Mouse (Mus musculus): ENCODE data around the gene Ddah2.

Ddah2 gene

DNA sequence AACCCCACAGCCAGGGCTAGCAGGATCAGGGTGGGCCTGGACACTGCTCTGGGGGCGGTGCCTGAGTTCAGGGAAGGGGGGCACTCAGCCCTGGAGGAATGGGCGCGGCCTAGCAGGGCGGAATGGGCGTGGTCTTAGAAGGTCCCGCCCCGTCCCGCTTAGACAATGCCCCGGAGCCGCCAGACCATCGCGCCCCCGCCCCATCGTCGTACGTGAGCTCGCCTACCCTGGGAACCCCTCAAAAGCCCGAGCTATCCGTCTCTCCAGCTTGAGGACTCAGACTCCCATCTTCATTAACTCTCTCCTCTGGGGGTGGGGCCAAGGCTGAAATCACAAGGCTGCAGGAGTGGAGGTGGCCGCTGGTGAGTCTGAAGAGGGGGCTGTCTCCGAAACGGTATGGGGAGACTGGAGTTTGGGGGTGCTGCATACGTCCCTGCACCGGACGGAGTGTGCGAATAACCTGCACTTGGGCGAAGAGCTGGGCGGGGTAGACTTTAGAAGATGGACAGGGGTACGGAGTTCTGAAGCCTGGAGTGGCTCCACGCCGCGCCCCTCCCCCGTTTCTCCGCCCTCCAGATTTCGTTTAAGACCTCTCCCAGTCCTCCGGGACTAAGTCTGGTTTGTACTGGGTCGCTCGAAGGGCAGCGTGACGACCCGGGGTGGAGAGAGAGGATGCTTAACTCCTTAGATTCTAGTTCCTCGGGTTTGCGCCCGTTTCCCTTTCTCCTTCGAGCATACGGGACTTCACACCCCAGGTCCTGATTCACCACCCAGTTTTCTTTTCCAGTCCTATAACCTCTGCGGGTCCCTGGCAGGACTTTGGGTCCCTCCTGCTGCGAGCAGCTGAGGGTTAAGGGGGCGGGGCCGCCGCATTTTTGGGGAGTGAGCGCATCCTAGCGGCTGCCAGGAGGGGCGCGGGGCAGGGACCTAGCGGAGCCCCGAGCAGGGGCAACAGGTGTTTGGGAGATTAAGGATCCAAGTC, at the start of gene Ddah2:
Gene Ddah2, plus strand, starts transcription at position 125 of the 982 bp plus-strand sequence.
- peak; percentile 78 for DNase-seq (ENCODE audit: low spot score)

DNA sequence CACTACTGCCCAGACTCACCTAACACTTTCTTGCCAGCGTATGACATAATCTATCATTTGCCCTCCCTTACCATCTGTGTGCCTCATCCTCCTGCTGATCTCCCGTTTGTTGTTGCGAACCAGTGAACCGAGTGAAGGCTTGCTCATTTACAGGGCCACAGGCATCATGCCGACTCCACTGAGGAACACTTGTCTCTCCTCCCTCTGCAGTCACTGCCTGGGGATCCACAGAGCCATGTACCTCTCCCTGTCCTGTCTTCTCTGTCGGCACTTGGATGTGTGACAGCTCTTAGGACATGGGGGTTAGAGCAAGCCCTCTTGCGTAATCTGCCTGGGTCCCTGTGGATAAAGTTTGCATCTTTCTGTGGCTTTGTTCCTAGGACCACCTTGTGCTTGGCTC, 49.2 kb upstream of the Ddah2 start:
- no peak for DNase-seq (ENCODE audit: low spot score)

DNA sequence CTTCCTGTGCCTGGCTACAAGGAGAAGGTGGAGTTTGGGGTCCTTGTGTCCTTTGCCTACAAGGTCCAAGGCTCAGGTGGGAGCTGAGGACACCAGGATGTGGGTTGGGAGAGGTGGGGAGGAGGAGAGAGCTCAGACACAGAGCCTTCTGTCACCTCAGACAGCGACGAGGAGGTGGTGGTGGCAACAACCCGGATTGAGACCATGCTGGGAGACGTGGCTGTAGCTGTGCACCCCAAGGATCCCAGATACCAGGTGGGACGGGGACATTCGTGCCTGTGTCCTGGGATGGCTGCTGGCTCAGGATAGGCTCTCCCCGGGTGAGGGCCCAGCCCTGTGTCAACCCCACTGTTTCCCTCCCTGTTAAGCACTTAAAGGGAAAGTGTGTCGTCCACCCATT, 47.4 kb upstream of the Ddah2 start:
- DNase-seq (ENCODE audit: low spot score): no peak

DNA sequence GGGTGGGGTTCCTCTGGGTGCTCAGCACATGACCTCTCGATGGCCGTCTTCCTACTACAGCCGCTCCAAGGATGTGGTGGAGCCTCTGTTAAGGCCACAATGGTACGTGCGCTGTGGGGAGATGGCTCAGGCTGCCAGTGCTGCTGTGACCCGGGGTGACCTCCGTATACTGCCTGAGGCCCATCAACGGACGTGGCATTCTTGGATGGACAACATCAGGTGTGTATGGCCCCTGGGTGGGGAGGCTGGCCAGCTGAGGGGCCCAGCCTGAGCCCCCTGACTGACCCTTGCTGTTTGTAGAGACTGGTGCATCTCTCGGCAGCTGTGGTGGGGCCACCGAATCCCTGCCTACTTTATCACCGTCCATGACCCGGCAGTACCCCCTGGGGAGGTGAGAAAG, 46.4 kb upstream of the Ddah2 start:
- DNase-seq (ENCODE audit: low spot score): no peak

DNA sequence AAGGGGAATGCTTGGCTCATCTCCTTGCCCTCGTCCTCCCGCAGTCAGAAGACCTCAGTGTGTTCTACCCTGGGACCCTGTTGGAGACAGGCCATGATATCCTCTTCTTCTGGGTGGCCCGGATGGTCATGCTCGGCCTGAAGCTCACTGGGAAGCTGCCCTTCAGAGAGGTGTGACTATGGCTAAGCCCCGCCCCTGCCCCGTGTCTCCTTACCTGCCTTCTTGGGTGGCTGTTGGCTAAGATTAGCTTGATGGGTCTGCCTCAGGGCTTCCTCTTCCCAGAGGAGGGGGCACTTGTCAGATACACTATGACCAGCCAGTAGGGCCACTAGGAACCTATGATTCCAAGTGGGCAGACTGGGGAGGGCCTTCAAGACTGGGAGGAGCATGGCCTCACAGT, 45.6 kb upstream of the Ddah2 start:
- DNase-seq (ENCODE audit: low spot score): no peak

DNA sequence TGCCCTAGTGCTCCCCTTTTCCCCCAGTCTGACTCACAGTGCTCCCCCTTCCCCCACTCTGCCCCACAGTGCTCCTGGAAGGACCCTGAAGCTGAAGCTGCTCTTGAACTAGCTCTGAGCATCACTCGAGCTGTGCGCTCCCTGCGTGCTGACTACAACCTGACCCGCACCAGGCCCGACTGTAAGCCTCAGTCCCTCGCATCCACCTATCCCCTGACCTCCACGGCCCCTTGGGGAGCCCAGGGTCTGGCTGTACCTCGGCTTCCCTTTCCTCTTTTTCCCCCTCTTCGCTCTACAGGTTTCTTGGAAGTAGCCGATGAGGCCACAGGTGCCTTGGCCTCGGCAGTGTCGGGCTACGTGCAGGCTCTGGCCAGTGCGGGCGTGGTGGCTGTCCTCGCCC, 43.5 kb upstream of the Ddah2 start:
- no peak for DNase-seq (ENCODE audit: low spot score)

DNA sequence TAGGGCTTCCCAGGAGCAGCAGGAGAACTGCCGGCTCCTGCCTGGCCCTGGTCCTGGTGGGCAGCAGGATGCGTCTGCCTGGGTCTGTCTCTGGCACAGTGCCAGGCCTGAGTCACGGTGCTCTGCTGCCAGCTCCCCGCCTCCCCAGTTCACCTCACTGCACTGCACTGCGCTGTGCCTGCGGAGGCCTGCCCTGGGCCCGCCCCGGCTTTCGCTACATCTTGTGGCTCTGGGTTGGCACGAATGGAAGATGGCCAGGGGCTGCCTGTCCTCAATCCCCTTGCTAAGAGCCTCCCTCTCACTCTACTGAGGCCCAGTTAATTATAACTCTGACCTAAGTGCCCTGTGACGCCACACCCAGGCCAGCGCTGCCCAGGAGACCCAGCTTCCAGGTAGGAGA, 42.5 kb upstream of the Ddah2 start, which contains the start of gene Vwa7:
Gene Vwa7, plus strand, starts transcription at position 204 of the 400 bp plus-strand sequence.
- DNase-seq (ENCODE audit: low spot score): no peak

DNA sequence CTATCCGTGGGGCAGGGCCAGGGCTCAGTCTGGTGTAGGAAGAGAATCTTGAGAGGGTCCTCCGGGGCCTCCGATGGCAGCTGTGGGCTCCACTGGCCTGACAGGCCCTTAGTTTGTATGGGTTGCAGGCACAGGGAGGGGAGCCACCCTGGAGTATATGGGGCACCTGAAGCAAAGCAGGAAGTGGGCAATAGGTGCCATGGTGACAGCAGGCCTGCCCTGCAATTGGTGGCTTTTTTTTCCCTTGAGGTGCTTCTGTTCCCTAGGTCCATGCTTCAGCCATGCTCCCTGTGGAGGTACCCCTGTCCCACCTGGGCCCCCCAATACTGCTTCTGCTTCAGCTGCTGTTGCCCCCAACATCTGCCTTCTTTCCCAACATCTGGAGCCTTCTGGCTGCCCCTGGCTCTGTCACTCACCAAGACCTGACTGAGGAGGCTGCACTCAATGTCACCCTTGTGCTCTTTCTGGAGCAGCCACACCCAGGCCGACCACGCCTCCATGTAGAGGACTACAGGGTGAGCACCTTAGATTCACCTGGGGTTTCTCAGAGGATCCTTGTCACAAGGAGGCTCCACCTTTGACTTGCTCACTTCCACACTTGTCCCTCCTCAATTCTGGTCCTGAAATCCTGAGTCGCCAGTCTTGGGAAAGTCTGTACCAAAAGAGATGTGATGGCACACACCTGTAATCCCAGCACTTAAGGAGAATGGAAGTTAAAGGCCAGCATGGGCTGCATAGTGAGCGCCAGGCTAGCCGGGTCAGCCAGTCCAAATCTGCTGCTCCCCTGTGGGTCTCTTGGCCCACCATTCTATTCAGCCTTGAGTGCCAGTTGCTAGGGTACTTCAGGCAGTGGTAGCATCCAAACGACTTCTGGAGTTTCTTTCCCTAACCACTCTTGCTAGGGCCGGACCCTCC, 41.8 kb upstream of the Ddah2 start:
- no peak for DNase-seq (ENCODE audit: low spot score)

DNA sequence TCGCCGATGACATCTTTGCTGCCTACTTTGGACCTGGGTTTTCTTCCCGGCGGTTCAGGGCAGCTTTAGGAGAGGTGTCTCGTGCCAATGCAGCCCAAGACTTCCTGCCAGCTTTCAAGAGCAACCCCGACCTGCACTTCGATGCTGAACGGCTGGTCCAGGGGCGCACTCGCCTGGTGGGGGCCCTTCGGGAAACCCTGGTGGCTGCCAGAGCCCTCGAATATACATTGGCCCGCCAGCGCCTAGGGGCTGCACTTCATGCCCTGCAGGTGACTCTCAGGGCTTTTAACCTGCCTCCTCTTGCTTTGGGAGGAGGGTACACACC, 41.2 kb upstream of the Ddah2 start:
- no peak for DNase-seq (ENCODE audit: low spot score)

DNA sequence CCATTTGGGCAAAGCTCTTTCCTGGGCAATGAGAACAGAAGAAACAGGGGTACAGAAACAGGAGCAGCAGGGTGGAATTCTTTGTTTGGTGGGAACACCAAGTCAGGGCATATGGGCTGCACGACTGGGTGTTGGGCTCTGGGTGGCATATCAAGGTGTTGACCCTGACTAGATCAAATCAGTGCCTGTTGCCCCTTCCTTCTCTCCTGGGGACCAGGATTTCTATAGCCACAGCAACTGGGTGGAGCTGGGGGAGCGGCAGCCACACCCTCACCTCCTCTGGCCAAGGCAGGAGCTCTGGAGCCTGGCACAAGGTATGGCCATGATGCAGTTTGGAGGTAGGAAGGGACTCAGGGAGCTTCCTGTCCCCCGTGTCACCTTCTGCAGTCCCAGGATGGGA, 40.7 kb upstream of the Ddah2 start:
- DNase-seq (ENCODE audit: low spot score): no peak

DNA sequence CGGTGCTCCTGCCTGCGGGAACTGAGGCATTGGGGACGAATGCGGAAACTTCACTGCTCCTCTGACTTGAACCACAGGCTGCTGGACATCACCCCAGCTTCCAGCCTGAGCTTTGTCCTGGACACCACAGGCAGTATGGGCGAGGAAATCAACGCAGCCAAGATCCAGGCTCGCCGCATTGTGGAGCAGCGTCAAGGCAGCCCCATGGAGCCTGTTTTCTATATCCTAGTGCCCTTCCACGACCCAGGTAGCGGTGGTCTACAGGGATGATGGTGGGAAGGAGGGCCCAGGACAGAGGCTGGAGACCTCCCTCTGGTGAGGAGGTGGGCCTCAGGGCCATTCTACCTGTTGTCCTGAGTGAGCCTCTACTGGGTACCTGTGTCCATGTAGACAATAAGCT, 38.9 kb upstream of the Ddah2 start:
- DNase-seq (ENCODE audit: low spot score): no peak

DNA sequence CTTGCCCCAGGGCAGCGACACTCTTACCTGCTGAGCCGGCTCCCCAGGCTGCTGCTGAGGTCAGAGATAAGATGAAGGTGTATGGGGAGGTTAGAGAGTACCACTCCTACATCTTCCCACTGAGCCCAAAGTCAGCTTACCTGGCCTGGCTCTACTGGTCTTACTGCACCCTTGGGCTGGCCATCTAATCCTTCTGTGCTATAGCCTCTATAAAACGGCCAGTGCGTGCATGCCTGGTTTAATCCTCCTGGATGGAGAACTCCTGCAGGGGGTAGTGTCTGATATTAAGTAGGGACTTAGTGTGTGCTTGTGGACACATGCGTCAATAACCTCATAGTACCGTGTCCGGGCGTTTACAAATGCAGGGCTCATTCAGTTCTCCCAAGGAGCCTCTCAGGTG, 38.3 kb upstream of the Ddah2 start:
- DNase-seq (ENCODE audit: low spot score): no peak

DNA sequence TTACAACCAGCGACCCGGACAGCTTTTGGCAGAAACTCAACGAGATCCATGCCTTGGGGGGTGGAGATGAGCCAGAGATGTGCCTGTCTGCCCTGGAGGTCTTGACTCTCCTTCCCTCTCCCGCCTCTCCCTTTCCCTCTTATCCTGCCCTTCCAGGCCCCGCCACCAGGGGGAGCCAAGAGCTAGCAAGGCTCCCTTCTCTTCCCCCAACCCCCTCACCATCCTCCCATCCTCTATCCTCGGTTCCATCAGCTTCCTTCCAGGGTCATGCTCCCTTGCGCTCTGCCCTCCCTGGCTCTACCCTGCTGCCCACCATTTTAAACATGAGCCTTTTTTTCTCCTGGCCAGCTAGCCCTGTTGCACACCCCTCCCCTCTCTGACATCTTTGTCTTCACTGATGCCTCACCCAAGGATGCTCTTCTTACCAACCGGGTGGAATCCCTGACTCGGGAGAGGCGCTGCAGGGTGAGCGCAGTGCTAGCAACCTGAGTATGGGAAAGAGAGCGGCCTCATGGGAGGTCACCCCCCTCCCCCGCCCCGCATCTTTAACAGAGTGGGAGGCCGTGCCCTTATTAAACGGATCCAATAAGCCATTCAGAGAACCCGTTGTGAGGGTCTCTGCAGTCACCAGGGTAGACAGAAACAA, 37.5 kb upstream of the Ddah2 start:
- peak; percentile 65 for DNase-seq (ENCODE audit: low spot score)

DNA sequence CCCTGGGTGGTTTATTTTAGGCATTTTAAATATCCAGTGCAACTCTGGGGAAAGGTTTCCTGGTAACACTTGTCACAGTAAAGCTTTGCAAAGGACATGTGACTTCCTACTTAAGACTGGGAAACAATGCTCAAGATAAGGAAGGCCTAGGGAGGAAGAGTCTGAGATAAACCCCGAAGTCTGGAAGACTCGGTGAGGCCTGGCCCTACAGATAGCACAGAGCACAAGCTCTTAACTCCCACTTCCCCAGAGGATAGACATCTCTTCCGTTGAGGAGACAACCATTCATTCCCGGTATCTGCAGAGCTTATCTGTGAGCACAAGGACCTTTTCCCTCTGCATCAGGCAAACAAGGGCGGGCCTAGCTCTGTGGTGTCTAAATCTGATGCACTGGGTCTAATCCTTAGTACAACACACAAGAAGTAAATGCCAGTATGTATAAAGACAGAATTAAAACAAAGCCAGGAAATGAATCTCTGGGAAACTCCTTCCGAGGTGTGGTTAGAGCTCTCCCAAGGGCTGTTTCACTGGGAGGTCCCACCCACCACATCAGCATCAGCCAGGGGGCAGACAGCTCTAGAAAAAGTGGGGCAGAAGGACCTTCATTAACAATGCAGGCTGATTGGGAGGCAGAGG, 36.9 kb upstream of the Ddah2 start:
- no peak for DNase-seq (ENCODE audit: low spot score)

DNA sequence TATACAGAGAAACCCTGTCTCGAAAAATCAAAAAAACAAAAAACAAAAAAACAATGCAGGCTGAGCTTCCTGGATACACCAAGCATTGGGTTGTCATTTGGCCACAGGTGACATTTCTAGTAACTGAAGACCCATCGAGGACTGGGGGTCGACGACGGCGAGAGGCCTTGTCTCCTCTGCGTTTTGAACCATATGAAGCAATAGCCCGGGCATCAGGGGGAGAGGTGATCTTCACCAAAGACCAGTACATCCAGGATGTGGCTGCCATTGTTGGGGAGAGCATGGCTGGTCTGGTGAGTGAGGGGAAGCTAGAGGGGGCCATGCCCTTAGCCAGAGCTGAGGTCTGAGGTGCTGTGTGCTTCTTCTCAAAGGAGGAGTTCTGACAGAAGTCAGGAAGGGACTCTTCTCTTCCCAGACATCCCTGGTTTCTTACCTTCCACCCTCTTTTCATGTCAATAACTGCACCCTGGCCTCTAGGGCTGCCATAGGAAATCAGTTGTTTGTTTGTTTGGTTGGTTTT, 36.2 kb upstream of the Ddah2 start:
- DNase-seq (ENCODE audit: low spot score): no peak

DNA sequence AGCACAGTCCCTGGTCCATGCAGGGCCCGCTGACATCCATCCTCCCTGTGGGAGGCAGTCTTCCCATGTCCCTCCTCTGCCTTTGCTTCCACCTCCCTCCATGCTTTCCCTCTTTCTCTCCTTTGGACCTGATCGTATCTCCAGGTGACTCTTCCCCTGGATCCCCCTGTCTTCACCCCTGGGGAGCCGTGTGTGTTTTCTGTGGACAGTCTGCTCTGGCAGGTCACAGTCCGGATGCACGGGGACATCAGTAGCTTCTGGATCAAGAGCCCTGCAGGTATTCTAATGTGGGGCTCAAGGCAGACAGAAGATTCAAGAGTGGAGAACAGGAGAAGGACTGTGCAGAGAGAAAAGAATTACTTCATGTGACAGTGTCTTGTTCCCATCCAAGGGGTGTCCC, 35.6 kb upstream of the Ddah2 start:
- no peak for DNase-seq (ENCODE audit: low spot score)

DNA sequence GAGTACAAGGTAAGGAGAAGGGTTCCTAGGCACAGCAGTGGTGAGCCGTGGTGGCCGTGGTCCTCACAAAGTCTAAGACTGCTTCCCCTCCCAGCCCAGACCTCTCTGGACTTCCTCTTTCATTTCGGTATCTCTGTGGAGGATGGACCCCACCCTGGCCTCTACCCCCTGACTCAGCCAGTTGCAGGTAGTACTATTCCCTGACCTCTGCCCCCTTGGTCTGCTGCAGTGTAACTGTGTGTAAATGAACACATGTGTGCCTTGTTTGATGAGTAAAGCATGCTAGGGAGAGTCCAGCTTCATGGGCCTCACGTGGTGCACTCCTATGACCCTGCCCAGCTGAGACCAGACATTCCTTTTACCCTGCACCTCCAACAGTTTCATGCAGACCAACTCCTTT, 35.1 kb upstream of the Ddah2 start:
- DNase-seq (ENCODE audit: low spot score): no peak

DNA sequence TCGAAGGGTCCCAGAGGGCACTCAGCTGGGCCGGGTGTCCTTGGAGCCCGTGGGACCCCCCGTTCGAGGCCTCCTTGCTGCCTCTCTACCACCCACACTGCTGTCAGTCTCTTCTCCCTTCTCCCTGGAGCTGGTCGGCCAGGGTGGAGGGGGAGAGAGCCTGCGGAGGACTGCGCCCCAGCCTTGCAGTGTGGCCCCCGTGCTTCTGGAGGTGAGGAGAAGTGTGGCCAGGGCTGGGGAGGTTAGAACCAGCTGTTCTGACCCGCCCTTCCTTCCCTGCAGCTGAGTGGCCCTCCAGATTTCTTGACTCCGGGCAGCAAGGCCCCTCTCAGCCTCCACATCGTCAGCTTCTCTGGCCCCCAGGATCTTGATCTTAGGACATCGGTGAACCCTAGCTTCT, 34.6 kb upstream of the Ddah2 start:
- no peak for DNase-seq (ENCODE audit: low spot score)

DNA sequence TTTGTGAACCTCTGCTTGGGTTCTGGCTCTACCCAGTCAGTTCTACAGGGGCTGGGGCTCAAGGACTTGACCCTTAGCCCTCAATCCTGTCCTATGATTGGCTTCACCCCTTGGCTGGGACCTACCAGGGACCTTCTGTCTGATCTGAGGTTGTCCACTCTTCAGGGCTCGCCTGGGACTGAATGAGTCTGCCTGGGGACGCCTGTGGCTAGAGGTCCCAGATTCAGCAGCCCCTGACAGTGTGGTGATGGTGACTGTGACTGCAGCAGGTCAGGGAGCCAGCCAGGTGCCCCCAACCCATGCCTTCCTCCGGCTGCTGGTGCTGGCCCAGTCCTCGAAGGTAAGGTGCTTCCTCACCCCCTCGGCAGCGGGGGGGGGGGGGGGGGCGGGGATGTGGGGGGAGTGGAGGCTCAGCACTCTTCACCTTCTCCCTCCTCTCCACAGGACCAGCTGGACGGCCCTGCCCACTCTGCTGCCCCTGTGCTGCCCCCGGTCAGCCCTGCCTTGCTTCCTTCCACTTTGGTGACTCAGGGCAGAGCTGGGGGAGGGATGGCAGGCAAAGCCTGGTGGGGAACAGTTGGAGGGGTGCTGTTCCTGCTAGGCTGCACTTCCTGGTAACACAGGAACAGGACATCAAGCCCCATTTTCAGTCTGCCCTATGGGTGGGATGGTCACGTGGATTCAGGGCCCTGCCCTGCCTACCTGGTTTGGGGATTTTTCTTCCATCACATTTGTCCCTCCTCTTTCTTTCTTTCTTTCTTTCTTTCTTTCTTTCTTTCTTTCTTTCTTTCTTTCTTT, 33.9 kb upstream of the Ddah2 start:
- no peak for DNase-seq (ENCODE audit: low spot score)

DNA sequence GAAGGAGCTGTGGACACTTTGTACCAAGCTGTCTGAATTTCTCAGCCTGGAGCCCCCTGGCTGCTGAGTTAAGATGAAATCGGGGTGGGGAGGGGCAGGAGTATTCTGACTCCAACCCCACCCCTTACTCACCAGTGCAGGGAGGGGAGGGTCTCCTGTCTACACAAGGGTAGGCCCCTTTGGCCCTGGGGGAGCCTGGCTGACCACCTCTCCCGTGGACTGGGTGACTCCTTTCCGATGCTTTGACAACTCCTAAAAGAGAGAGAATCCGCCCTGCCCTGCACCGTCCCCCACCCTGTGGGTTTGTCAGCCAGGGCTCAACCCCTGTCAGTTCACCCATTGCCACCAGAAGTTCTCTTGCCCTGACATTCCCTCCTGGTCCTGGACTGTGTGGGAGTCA, 32.6 kb upstream of the Ddah2 start:
- no peak for DNase-seq (ENCODE audit: low spot score)
